Mouse (Mus musculus) common myeloid progenitor, adult 5-6 weeks (primary cell): Measurements from ENCODE around the gene Mrpl49. TPM values are rescaled to one million over a fixed set of nuclear protein-coding genes. Genes with fewer than 3 reads are reported as not detected.

Experiments used
- total RNA-seq: library from RNA; stranded (forward); fragments of 200-1000, 187-1606 nt; gene quantifications from 2 replicates; pipeline ENCODE4 v1.2.3, GENCODE M21; 2017

Gene Mrpl49
- total RNA-seq, 1 experiment from 2014 or later = 35.8 TPM

Other genes with a start within 250 kb of the Mrpl49 start
- gene Frmd8, start 182.5 kb downstream of the Mrpl49 start, total RNA-seq = 21.1 and 26.8 TPM in 2 replicates
- gene Slc25a45, start 180.0 kb downstream of the Mrpl49 start, total RNA-seq = 34.0 and 41.0 TPM in 2 replicates
- gene Tigd3, start 163.6 kb downstream of the Mrpl49 start, total RNA-seq = 0.34 and 2.8 TPM in 2 replicates
- 87.4 and 131 TPM in 2 replicates for gene Dpf2, start 144.8 kb downstream of the Mrpl49 start, total RNA-seq
- not detected in 2 replicates for gene Cdc42ep2, start 133.0 kb downstream of the Mrpl49 start, total RNA-seq
- gene Pola2, start 93.6 kb downstream of the Mrpl49 start, total RNA-seq = 61.2 and 63.5 TPM in 2 replicates
- not detected in 2 replicates for gene Slc22a20, start 71.6 kb downstream of the Mrpl49 start, total RNA-seq
- 29.9 and 37.2 TPM in 2 replicates for gene Capn1, start 41.9 kb downstream of the Mrpl49 start, total RNA-seq
- gene Syvn1, start 11.2 kb downstream of the Mrpl49 start, total RNA-seq = 5.9 and 6.5 TPM in 2 replicates
- 1,809 and 1,850 TPM in 2 replicates for gene Fau, start 59 bp upstream of the Mrpl49 start, total RNA-seq
- 10.3 and 11.6 TPM in 2 replicates for gene Znhit2, start 3.4 kb upstream of the Mrpl49 start, total RNA-seq
- gene Tm7sf2, start 10.6 kb upstream of the Mrpl49 start, total RNA-seq = 4.9 and 5.9 TPM in 2 replicates
- 43.1 and 54.1 TPM in 2 replicates for gene Vps51, start 19.4 kb upstream of the Mrpl49 start, total RNA-seq
- not detected in 2 replicates for gene Tmem262, start 22.2 kb upstream of the Mrpl49 start, total RNA-seq
- not detected in 2 replicates for gene Gm28374, start 24.5 kb upstream of the Mrpl49 start, total RNA-seq
- gene Zfpl1, start 27.2 kb upstream of the Mrpl49 start, total RNA-seq = 25.2 and 34.0 TPM in 2 replicates
- 25.8 and 26.2 TPM in 2 replicates for gene Cdca5, start 27.2 kb upstream of the Mrpl49 start, total RNA-seq
- gene AC131692.1, start 36.6 kb upstream of the Mrpl49 start, total RNA-seq = 0.46 TPM in 1 of 2 replicates, not detected in the other
- not detected in 2 replicates for gene Naaladl1, start 48.0 kb upstream of the Mrpl49 start, total RNA-seq
- gene Sac3d1, start 60.9 kb upstream of the Mrpl49 start, total RNA-seq = 4.9 and 8.2 TPM in 2 replicates
- gene Snx15, start 70.5 kb upstream of the Mrpl49 start, total RNA-seq = 11.3 and 17.0 TPM in 2 replicates
- gene Batf2, start 83.2 kb upstream of the Mrpl49 start, total RNA-seq = 0.44 and 0.78 TPM in 2 replicates
- gene Arl2, start 83.8 kb upstream of the Mrpl49 start, total RNA-seq = 27.6 and 36.5 TPM in 2 replicates
- gene Majin, start 126.6 kb upstream of the Mrpl49 start, total RNA-seq = not detected in 2 replicates
- 0.14 TPM in 1 of 2 replicates, not detected in the other for gene Gpha2, start 168.6 kb upstream of the Mrpl49 start, total RNA-seq
- 2.6 and 4.2 TPM in 2 replicates for gene Ppp2r5b, start 178.1 kb upstream of the Mrpl49 start, total RNA-seq
- gene Atg2a, start 183.9 kb upstream of the Mrpl49 start, total RNA-seq = 10.7 and 12.6 TPM in 2 replicates
- gene Ehd1, start 218.9 kb upstream of the Mrpl49 start, total RNA-seq = 15.6 and 16.8 TPM in 2 replicates
- 2.6 and 2.9 TPM in 2 replicates for gene Cdc42bpg, start 248.7 kb upstream of the Mrpl49 start, total RNA-seq